Mouse (Mus musculus): ENCODE measurements at regions not wholly inside any gene's neighbourhood (a gene's known extent, or its start where the extent isn't known, plus 50 kb on each side); places are given as distances from the start of the nearest gene placed in this dataset.
A peak's percentile ranks its signal among the peaks of the same experiment; 100 is the strongest.

GRCm38 (mm10) chr4:107746923-107747431, 55.1 kb upstream of the Lrp8 start:
- peak; percentile 66 for DNase-seq (ENCODE audit: low read depth, low spot score)
- Histone ChIP-seq H3K36me3 (ENCODE audit: control insufficient read depth in 1 of 2, insufficient read depth in 2 of 2, low read length in 2 of 2) (peaks cover 0 to 20% of the 10 kb centered on the region in 2 experiments; a peak in 2 of 4 replicates), H3K27me3 (ENCODE audit: control insufficient read depth in 1 of 2, insufficient read depth in 2 of 2, low read length in 2 of 2) (no peaks in the 10 kb centered on the region), H3K9ac (ENCODE audit: control insufficient read depth, low read depth, low read length, poor library complexity, severe bottlenecking) (no peak overlapping the region), H3K4me3 (ENCODE audit: control insufficient read depth in 1 of 2, insufficient read depth in 1 of 2, low read depth in 2 of 2, low read length in 2 of 2) (no peak overlapping the region), H3K79me2 (ENCODE audit: control insufficient read depth, insufficient read depth, low read length, poor library complexity) (no peaks in the 10 kb centered on the region), H3K27ac (ENCODE audit: control insufficient read depth, low read depth, low read length) (peak overlapping the region; percentile 58; the same call in 1 of the 2 replicates), H3K4me1 (ENCODE audit: control insufficient read depth in 1 of 2, insufficient read depth in 2 of 2, low read length in 2 of 2) (peaks cover 8 to 29% of the 10 kb centered on the region in 2 experiments), H3K9me3 (replicated peaks; ENCODE audit: insufficient read depth, low read length) (no peaks in the 10 kb centered on the region)
- TF ChIP-seq USF1 (IDR thresholded peaks at IDR 0.05; ENCODE audit: low read depth, low read length): peak; percentile 61; the same call in 1 of the 2 replicates
- TF ChIP-seq RCOR1 (IDR thresholded peaks at IDR 0.05; ENCODE audit: low read depth, low read length): no peak
- TF ChIP-seq UBTF (IDR thresholded peaks at IDR 0.05; ENCODE audit: borderline replicate concordance, insufficient read depth, low read depth, low read length): no peak
- no peak for TF ChIP-seq USF2 (IDR thresholded peaks at IDR 0.05; ENCODE audit: borderline replicate concordance in 1 of 2, insufficient read depth in 1 of 2, low read depth in 1 of 2, low read length in 2 of 2)
- TF ChIP-seq TBP (IDR thresholded peaks at IDR 0.05; ENCODE audit: low read depth, low read length): no peak

GRCm38 (mm10) chr4:107747454-107747853, 54.6 kb upstream of the Lrp8 start:
- Histone ChIP-seq H3K9ac (ENCODE audit: control insufficient read depth, low read depth, low read length, poor library complexity, severe bottlenecking) (0 out of 2 replicates have a peak overlapping the region, but pooled peaks have one; percentile 1), H3K27me3 (ENCODE audit: control insufficient read depth in 1 of 2, insufficient read depth in 2 of 2, low read length in 2 of 2) (no peaks in the 10 kb centered on the region), H3K36me3 (ENCODE audit: control insufficient read depth in 1 of 2, insufficient read depth in 2 of 2, low read length in 2 of 2) (peaks cover 0 to 20% of the 10 kb centered on the region in 2 experiments; a peak in 2 of 4 replicates), H3K9me3 (replicated peaks; ENCODE audit: insufficient read depth, low read length) (no peaks in the 10 kb centered on the region), H3K4me3 (ENCODE audit: control insufficient read depth in 1 of 2, insufficient read depth in 1 of 2, low read depth in 2 of 2, low read length in 2 of 2) (no peak overlapping the region), H3K4me1 (ENCODE audit: control insufficient read depth in 1 of 2, insufficient read depth in 2 of 2, low read length in 2 of 2) (peaks cover 8 to 29% of the 10 kb centered on the region in 2 experiments), H3K27ac (ENCODE audit: control insufficient read depth, low read depth, low read length) (peak overlapping the region; percentile 58), H3K79me2 (ENCODE audit: control insufficient read depth, insufficient read depth, low read length, poor library complexity) (no peaks in the 10 kb centered on the region)
- DNase-seq (ENCODE audit: low read depth, low spot score): no peak
- TF ChIP-seq ELF1 (IDR thresholded peaks at IDR 0.05; ENCODE audit: low read depth, low read length): no peak
- no peak for TF ChIP-seq USF1 (IDR thresholded peaks at IDR 0.05; ENCODE audit: low read depth, low read length)
- TF ChIP-seq MXI1 (IDR thresholded peaks at IDR 0.05; ENCODE audit: low read depth, low read length): no peak
- TF ChIP-seq NELFE (IDR thresholded peaks at IDR 0.05; ENCODE audit: low read depth, low read length): 0 out of 2 replicates have a peak, but pooled peaks have one; percentile 24
- peak; percentile 60 for TF ChIP-seq MAX (IDR thresholded peaks at IDR 0.05; ENCODE audit: low read length)
- TF ChIP-seq MYC (IDR thresholded peaks at IDR 0.05; ENCODE audit: low read depth, low read length): no peak

GRCm38 (mm10) chr4:107747907-107748628, 54.0 kb upstream of the Lrp8 start:
- H3K36me3 ChIP-seq (ENCODE audit: control insufficient read depth in 1 of 2, insufficient read depth in 2 of 2, low read length in 2 of 2): peaks cover 0 to 20% of the 10 kb centered on the region in 2 experiments; a peak in 2 of 4 replicates
- peak overlapping the region; percentile 21; the same call in 1 of the 2 replicates for H3K9ac ChIP-seq (ENCODE audit: control insufficient read depth, low read depth, low read length, poor library complexity, severe bottlenecking)
- H3K79me2 ChIP-seq (ENCODE audit: control insufficient read depth, insufficient read depth, low read length, poor library complexity): no peaks in the 10 kb centered on the region
- peak; percentile 66 for DNase-seq (ENCODE audit: low read depth, low spot score)
- H3K9me3 ChIP-seq (replicated peaks; ENCODE audit: insufficient read depth, low read length): no peaks in the 10 kb centered on the region
- H3K4me3 ChIP-seq (ENCODE audit: control insufficient read depth in 1 of 2, insufficient read depth in 1 of 2, low read depth in 2 of 2, low read length in 2 of 2): peak overlapping the region in 1 of 2 experiments; percentile 17; a peak in 1 of 4 replicates
- no peaks in the 10 kb centered on the region for H3K27me3 ChIP-seq (ENCODE audit: control insufficient read depth in 1 of 2, insufficient read depth in 2 of 2, low read length in 2 of 2)
- peak overlapping the region; percentile 58 for H3K27ac ChIP-seq (ENCODE audit: control insufficient read depth, low read depth, low read length)
- H3K4me1 ChIP-seq (ENCODE audit: control insufficient read depth in 1 of 2, insufficient read depth in 2 of 2, low read length in 2 of 2): peaks cover 8 to 29% of the 10 kb centered on the region in 2 experiments
- TF ChIP-seq ZKSCAN1 (IDR thresholded peaks at IDR 0.05; ENCODE audit: low read depth, low read length) (no peak), HCFC1 (IDR thresholded peaks at IDR 0.05; ENCODE audit: low read depth, low read length) (peak; percentile 23; the same call in 1 of the 2 replicates), TCF12 (IDR thresholded peaks at IDR 0.05; ENCODE audit: low read depth, low read length) (peak; percentile 81), MYB (IDR thresholded peaks at IDR 0.05; ENCODE audit: low read depth, low read length) (no peak), SIN3A (IDR thresholded peaks at IDR 0.05; ENCODE audit: low read length) (no peak; the same call in 1 of the 2 replicates), NELFE (IDR thresholded peaks at IDR 0.05; ENCODE audit: low read depth, low read length) (no peak), CHD1 (IDR thresholded peaks at IDR 0.05; ENCODE audit: low read depth, low read length) (no peak), BHLHE40 (IDR thresholded peaks at IDR 0.05; ENCODE audit: borderline replicate concordance, low read depth, low read length) (0 out of 2 replicates have a peak, but pooled peaks have one; percentile 30), JUND (IDR thresholded peaks at IDR 0.05; ENCODE audit: low read depth, low read length) (no peak), MXI1 (IDR thresholded peaks at IDR 0.05; ENCODE audit: low read depth, low read length) (0 out of 2 replicates have a peak, but pooled peaks have one; percentile 47), ELF1 (IDR thresholded peaks at IDR 0.05; ENCODE audit: low read depth, low read length) (no peak), NRF1 (IDR thresholded peaks at IDR 0.05; ENCODE audit: insufficient read depth, low read depth, low read length, poor library complexity, severe bottlenecking) (no peak), ETS1 (IDR thresholded peaks at IDR 0.05; ENCODE audit: low read depth, low read length) (peak; percentile 73), MEF2A (IDR thresholded peaks at IDR 0.05; ENCODE audit: extremely low read depth, insufficient replicate concordance, low read depth, low read length, poor library complexity, severe bottlenecking) (no peak), USF1 (IDR thresholded peaks at IDR 0.05; ENCODE audit: low read depth, low read length) (no peak)

Measured in MEL (cell line).